Mouse (Mus musculus): Measurements from ENCODE around the gene Coro7. TPM values are rescaled to one million over a fixed set of nuclear protein-coding genes. Genes with fewer than 3 reads are reported as not detected.
"Not testable (repeated sequence)": the region's sequence is repeated elsewhere in the genome, so short reads cannot be mapped to it uniquely, and the experiment has no call there.

The Coro7 gene
- polyA plus RNA-seq, 1 experiment from 2014 or later: 23.3 TPM

DNA sequence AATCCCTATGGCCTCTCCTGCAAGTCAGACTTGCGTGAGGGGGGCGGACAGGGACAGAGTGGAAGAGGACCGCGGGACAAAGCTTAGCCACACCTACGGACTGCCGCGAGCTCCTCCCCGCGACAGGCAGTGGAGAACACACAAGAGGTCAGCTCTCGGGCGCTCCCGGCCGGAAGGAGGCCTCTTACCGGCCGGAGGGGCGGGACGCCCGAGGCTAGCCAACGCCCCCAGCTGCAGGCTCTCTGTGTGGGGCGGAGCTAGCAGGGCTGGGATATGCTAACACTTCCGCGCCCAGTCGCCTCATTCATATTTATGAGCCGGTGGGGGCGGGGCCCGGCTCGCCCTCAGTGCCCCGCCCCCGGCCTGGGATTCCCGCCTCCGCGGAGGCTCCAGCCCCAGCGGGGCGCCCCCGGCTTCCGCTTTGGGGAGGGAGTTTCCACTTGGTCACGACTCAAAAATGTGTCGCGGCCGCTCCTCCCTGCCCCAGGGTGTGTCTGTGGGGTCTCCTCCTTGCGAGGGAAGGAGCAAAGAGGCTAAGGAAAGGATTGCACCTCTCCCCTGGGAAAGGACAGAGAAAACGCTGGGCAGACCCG is 93.0 kb downstream of the Coro7 start:
- under 1% methylated on average over 42 of the region's 43 CpGs for WGBS
- no peaks in the 10 kb centered on the region for H3K36me3 ChIP-seq (ENCODE audit: control insufficient read depth, insufficient read depth, low read length)

GRCm38 (mm10) chr16:4585642-4586530 is 93.7 kb downstream of the Coro7 start:
- ATAC-seq (replicated peaks; ENCODE audit: low FRiP score) (peak; percentile 38), DNase-seq (ENCODE audit: low spot score) (peak; percentile 67)
- peak overlapping the region; percentile 61 for H3K9ac ChIP-seq (ENCODE audit: low read length)
- no peaks in the 10 kb centered on the region for H3K36me3 ChIP-seq (ENCODE audit: control insufficient read depth, insufficient read depth, low read length)
- H3K4me2 ChIP-seq (ENCODE audit: low read depth, low read length, severe bottlenecking): peak overlapping the region; percentile 73
- peaks cover 11% of the 10 kb centered on the region for H3K4me1 ChIP-seq (replicated peaks; ENCODE audit: control insufficient read depth, insufficient read depth, low read length)
- H3K27ac ChIP-seq (ENCODE audit: low read depth, low read length): peak overlapping the region; percentile 85
- peak overlapping the region; percentile 31 for H3K4me3 ChIP-seq (ENCODE audit: low read depth, low read length)
- no peaks in the 10 kb centered on the region for H3K9me3 ChIP-seq (ENCODE audit: control insufficient read depth, low read length)
- WGBS: 10% methylated on average over 14 of the region's 14 CpGs
- no peaks in the 10 kb centered on the region for H3K27me3 ChIP-seq (ENCODE audit: control insufficient read depth, insufficient read depth, low read length)

More for the DNA sequence above, 93.0 kb downstream of the Coro7 start:
- peak overlapping the region; percentile 31 for H3K4me3 ChIP-seq (ENCODE audit: low read depth, low read length)
- H3K4me2 ChIP-seq (ENCODE audit: low read depth, low read length, severe bottlenecking): peak overlapping the region; percentile 73
- peak; percentile 99 for ATAC-seq (replicated peaks; ENCODE audit: low FRiP score)
- peak; percentile 98 for DNase-seq (ENCODE audit: low spot score)
- H3K27ac ChIP-seq (ENCODE audit: low read depth, low read length): peak overlapping the region; percentile 85
- H3K9me3 ChIP-seq (ENCODE audit: control insufficient read depth, low read length): no peaks in the 10 kb centered on the region
- H3K9ac ChIP-seq (ENCODE audit: low read length): peak overlapping the region; percentile 66
- no peaks in the 10 kb centered on the region for H3K27me3 ChIP-seq (ENCODE audit: control insufficient read depth, insufficient read depth, low read length)
- peaks cover 11% of the 10 kb centered on the region for H3K4me1 ChIP-seq (replicated peaks; ENCODE audit: control insufficient read depth, insufficient read depth, low read length)

DNA sequence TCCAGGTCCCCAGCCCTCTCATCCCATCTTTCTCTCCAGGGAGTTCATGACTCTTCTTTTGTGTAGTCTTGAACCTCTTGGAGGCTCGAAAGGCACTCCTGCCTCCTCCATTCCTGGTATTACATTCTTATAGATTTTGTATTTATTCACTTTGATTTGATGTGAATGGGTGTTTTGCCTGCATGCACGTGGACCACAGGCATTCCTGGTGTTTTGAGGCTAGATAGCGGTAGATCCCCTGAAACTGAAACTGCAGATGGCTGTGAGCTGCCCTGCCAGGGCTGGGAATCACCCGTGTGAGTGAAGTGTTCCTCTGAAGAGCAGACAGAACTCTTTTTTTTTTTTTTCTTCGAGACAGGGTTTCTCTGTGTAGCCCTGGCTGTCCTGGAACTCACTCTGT is 95.1 kb downstream of the Coro7 start:
- no peak for DNase-seq (ENCODE audit: low spot score)
- 80% methylated on average over 5 of the region's 5 CpGs for WGBS
- no peak overlapping the region for H3K9ac ChIP-seq (ENCODE audit: low read length)
- no peak overlapping the region for H3K4me3 ChIP-seq (ENCODE audit: low read depth, low read length)
- no peak for ATAC-seq (replicated peaks; ENCODE audit: low FRiP score)
- H3K27me3 ChIP-seq (ENCODE audit: control insufficient read depth, insufficient read depth, low read length): no peaks in the 10 kb centered on the region
- H3K4me2 ChIP-seq (ENCODE audit: low read depth, low read length, severe bottlenecking): no peak overlapping the region
- no peaks in the 10 kb centered on the region for H3K9me3 ChIP-seq (ENCODE audit: control insufficient read depth, low read length)
- H3K36me3 ChIP-seq (ENCODE audit: control insufficient read depth, insufficient read depth, low read length): no peaks in the 10 kb centered on the region
- no peak overlapping the region for H3K27ac ChIP-seq (ENCODE audit: low read depth, low read length)
- H3K4me1 ChIP-seq (replicated peaks; ENCODE audit: control insufficient read depth, insufficient read depth, low read length): peaks cover 11% of the 10 kb centered on the region

DNA sequence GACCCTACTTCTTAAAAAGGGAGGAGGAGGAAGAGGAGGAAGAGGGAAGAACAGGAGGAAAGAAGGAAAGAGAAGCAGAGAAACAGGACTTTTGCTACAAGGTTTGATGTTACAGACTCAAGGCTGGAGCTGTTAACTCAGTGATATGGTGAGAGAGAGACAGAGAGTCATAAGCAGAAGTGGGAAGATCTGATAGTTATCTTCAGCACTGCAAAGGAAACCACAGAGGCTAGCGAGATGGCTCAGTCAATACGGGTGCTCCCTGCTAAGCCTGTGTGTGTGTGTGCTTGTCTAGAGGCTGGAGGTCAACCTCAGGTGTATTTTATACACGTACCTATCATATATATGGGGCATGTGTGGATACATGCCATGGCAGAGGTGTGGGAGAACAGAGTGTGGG is 95.8 kb downstream of the Coro7 start:
- Histone ChIP-seq H3K4me1 (replicated peaks; ENCODE audit: control insufficient read depth, insufficient read depth, low read length) (peaks cover 11% of the 10 kb centered on the region), H3K4me3 (ENCODE audit: low read depth, low read length) (no peak overlapping the region), H3K9me3 (ENCODE audit: control insufficient read depth, low read length) (no peaks in the 10 kb centered on the region), H3K9ac (ENCODE audit: low read length) (no peak overlapping the region), H3K4me2 (ENCODE audit: low read depth, low read length, severe bottlenecking) (no peak overlapping the region), H3K27ac (ENCODE audit: low read depth, low read length) (no peak overlapping the region), H3K27me3 (ENCODE audit: control insufficient read depth, insufficient read depth, low read length) (no peaks in the 10 kb centered on the region), H3K36me3 (ENCODE audit: control insufficient read depth, insufficient read depth, low read length) (no peaks in the 10 kb centered on the region)
- DNase-seq (ENCODE audit: low spot score): no peak
- WGBS: 81% methylated on average over 3 of the region's 3 CpGs
- no peak for ATAC-seq (replicated peaks; ENCODE audit: low FRiP score)

DNA sequence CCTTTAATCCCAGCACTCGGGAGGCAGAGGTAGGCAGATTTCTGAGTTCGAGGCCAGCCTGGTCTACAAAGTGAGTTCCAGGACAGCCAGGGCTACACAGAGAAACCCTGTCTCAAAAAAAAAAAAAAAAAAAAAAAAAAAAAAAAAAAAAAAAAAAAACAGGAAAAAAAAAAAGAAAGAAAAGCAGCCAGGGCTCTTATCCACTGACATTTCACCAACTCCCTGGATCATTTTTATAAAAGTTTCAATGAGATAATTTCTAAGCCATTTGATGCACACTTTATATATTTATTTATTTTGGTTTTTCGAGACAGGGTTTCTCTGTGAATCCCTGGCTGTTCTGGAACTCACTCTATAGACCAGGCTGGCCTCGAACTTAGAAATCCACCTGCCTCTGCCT is 98.4 kb downstream of the Coro7 start:
- not testable (repeated sequence) for H3K4me1 ChIP-seq (replicated peaks; ENCODE audit: control insufficient read depth, insufficient read depth, low read length); H3K36me3 ChIP-seq (ENCODE audit: control insufficient read depth, insufficient read depth, low read length); ATAC-seq (replicated peaks; ENCODE audit: low FRiP score); H3K4me3 ChIP-seq (ENCODE audit: low read depth, low read length); H3K27me3 ChIP-seq (ENCODE audit: control insufficient read depth, insufficient read depth, low read length); H3K27ac ChIP-seq (ENCODE audit: low read depth, low read length); DNase-seq (ENCODE audit: low spot score); H3K9me3 ChIP-seq (ENCODE audit: control insufficient read depth, low read length); H3K9ac ChIP-seq (ENCODE audit: low read length); H3K4me2 ChIP-seq (ENCODE audit: low read depth, low read length, severe bottlenecking)
- WGBS: 94% methylated on average over 4 of the region's 4 CpGs

DNA sequence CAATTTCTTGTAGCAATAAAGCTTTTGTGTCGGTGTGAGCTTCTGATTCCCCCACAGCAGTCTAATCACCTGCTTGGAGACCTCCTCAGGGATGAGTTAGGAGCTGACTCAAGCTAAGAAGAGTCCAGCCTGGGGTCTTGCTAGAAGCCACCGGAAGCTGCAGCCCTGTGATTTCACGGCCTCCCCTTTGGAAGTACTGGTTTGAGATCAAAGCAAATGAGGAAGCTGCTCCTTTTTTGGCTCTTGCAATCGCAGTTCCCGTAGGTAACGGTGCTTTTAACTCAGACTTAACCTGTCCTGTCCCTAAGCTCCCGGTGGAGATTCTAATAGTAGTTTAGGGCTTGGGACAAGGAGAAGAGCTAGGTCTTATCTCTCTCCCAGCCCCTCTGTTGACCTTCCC is 100.9 kb downstream of the Coro7 start:
- Histone ChIP-seq H3K4me1 (replicated peaks; ENCODE audit: control insufficient read depth, insufficient read depth, low read length) (no peaks in the 10 kb centered on the region), H3K4me2 (ENCODE audit: low read depth, low read length, severe bottlenecking) (no peak overlapping the region), H3K27me3 (ENCODE audit: control insufficient read depth, insufficient read depth, low read length) (no peaks in the 10 kb centered on the region), H3K9me3 (ENCODE audit: control insufficient read depth, low read length) (no peaks in the 10 kb centered on the region), H3K4me3 (ENCODE audit: low read depth, low read length) (no peak overlapping the region), H3K9ac (ENCODE audit: low read length) (no peak overlapping the region), H3K27ac (ENCODE audit: low read depth, low read length) (no peak overlapping the region), H3K36me3 (ENCODE audit: control insufficient read depth, insufficient read depth, low read length) (no peaks in the 10 kb centered on the region)
- DNase-seq (ENCODE audit: low spot score): no peak
- no peak for ATAC-seq (replicated peaks; ENCODE audit: low FRiP score)
- 82% methylated on average over 7 of the region's 7 CpGs for WGBS

GRCm38 (mm10) chr16:4576873-4577272 is 102.7 kb downstream of the Coro7 start:
- WGBS: 62% methylated on average over 2 of the region's 2 CpGs
- Histone ChIP-seq H3K4me3 (ENCODE audit: low read depth, low read length) (no peak overlapping the region), H3K36me3 (ENCODE audit: control insufficient read depth, insufficient read depth, low read length) (no peaks in the 10 kb centered on the region), H3K27ac (ENCODE audit: low read depth, low read length) (no peak overlapping the region), H3K9me3 (ENCODE audit: control insufficient read depth, low read length) (no peaks in the 10 kb centered on the region), H3K27me3 (ENCODE audit: control insufficient read depth, insufficient read depth, low read length) (no peaks in the 10 kb centered on the region), H3K9ac (ENCODE audit: low read length) (no peak overlapping the region), H3K4me1 (replicated peaks; ENCODE audit: control insufficient read depth, insufficient read depth, low read length) (no peaks in the 10 kb centered on the region), H3K4me2 (ENCODE audit: low read depth, low read length, severe bottlenecking) (no peak overlapping the region)
- ATAC-seq (replicated peaks; ENCODE audit: low FRiP score) (no peak), DNase-seq (ENCODE audit: low spot score) (no peak)

Measured in forebrain, embryonic 11.5 days (tissue).